Mouse (Mus musculus): ENCODE data around the gene H2-K1. TPM values are rescaled to one million over a fixed set of nuclear protein-coding genes. Genes with fewer than 3 reads are reported as not detected.

H2-K1 gene
- total and polyA plus RNA-seq, 2 experiments from 2014 or later = 21.2 to 21.9 TPM

GRCm38 (mm10) chr17:34031465-34032173 is 31.5 kb upstream of the H2-K1 start, which contains the start of the genes Slc39a7 and Rxrb:
Gene Slc39a7, minus strand, starts transcription at chr17:34031682.
Gene Rxrb, plus strand, starts transcription at chr17:34031812.
- Histone ChIP-seq H3K9me3 (ENCODE audit: low read length) (no peaks in the 10 kb centered on the region), H3K4me3 (ENCODE audit: low read depth, low read length) (peak within 1 kb of the TSS; percentile 91), H3K9ac (peak within 1 kb of the TSS; percentile 93), H3K4me1 (ENCODE audit: insufficient read depth) (peaks cover 23% of the 10 kb centered on the region), H3K36me3 (ENCODE audit: insufficient read depth) (peaks cover 37% of the 10 kb centered on the region), H3K4me2 (ENCODE audit: low read depth) (peak within 1 kb of the TSS; percentile 96), H3K27me3 (ENCODE audit: insufficient read depth, low read length) (no peaks in the 10 kb centered on the region), H3K27ac (ENCODE audit: low read depth, low read length) (peak within 1 kb of the TSS; percentile 98)
- no peak for TF ChIP-seq CTCF (IDR thresholded peaks at IDR 0.05; ENCODE audit: low read depth)
- DNase-seq (peak; percentile 100), ATAC-seq (peak; percentile 86)
- WGBS = under 1% methylated on average over 59 of the region's 88 CpGs

GRCm38 (mm10) chr17:34030861-34031326 is 30.7 kb upstream of the H2-K1 start:
- 6% methylated on average over 20 of the region's 20 CpGs for WGBS
- H3K4me3 ChIP-seq (ENCODE audit: low read depth, low read length) = peak overlapping the region; percentile 91
- ATAC-seq (no peak), DNase-seq (peak; percentile 7)
- peaks cover 23% of the 10 kb centered on the region for H3K4me1 ChIP-seq (ENCODE audit: insufficient read depth)
- H3K27ac ChIP-seq (ENCODE audit: low read depth, low read length) = peak overlapping the region; percentile 98
- no peaks in the 10 kb centered on the region for H3K27me3 ChIP-seq (ENCODE audit: insufficient read depth, low read length)
- peak overlapping the region; percentile 96 for H3K4me2 ChIP-seq (ENCODE audit: low read depth)
- H3K9ac ChIP-seq = peak overlapping the region; percentile 93
- no peaks in the 10 kb centered on the region for H3K9me3 ChIP-seq (ENCODE audit: low read length)
- TF ChIP-seq CTCF (IDR thresholded peaks at IDR 0.05; ENCODE audit: low read depth) = no peak
- H3K36me3 ChIP-seq (ENCODE audit: insufficient read depth) = peaks cover 30% of the 10 kb centered on the region

GRCm38 (mm10) chr17:34029890-34030595 is 29.9 kb upstream of the H2-K1 start:
- peaks cover 21% of the 10 kb centered on the region for H3K36me3 ChIP-seq (ENCODE audit: insufficient read depth)
- peaks cover 27% of the 10 kb centered on the region for H3K4me1 ChIP-seq (ENCODE audit: insufficient read depth)
- peak overlapping the region; percentile 93 for H3K9ac ChIP-seq
- DNase-seq (no peak), ATAC-seq (no peak)
- peak overlapping the region; percentile 96 for H3K4me2 ChIP-seq (ENCODE audit: low read depth)
- 74% methylated on average over 21 of the region's 21 CpGs for WGBS
- TF ChIP-seq CTCF (IDR thresholded peaks at IDR 0.05; ENCODE audit: low read depth) = no peak
- no peaks in the 10 kb centered on the region for H3K9me3 ChIP-seq (ENCODE audit: low read length)
- peak overlapping the region; percentile 91 for H3K4me3 ChIP-seq (ENCODE audit: low read depth, low read length)
- no peak overlapping the region for H3K27ac ChIP-seq (ENCODE audit: low read depth, low read length)
- no peaks in the 10 kb centered on the region for H3K27me3 ChIP-seq (ENCODE audit: insufficient read depth, low read length)

GRCm38 (mm10) chr17:34029150-34029889 is 29.2 kb upstream of the H2-K1 start:
- ATAC-seq = no peak
- Histone ChIP-seq H3K9me3 (ENCODE audit: low read length) (no peaks in the 10 kb centered on the region), H3K4me1 (ENCODE audit: insufficient read depth) (peaks cover 27% of the 10 kb centered on the region), H3K4me3 (ENCODE audit: low read depth, low read length) (no peak overlapping the region), H3K4me2 (ENCODE audit: low read depth) (no peak overlapping the region; the same call in 1 of the 2 replicates), H3K36me3 (ENCODE audit: insufficient read depth) (peaks cover 20% of the 10 kb centered on the region), H3K27ac (ENCODE audit: low read depth, low read length) (no peak overlapping the region), H3K9ac (no peak overlapping the region), H3K27me3 (ENCODE audit: insufficient read depth, low read length) (no peaks in the 10 kb centered on the region)
- TF ChIP-seq CTCF (IDR thresholded peaks at IDR 0.05; ENCODE audit: low read depth) = no peak
- DNase-seq = no peak
- WGBS = 88% methylated on average over 18 of the region's 18 CpGs

- Histone ChIP-seq H3K4me1 (ENCODE audit: insufficient read depth) (peaks cover 30% of the 10 kb centered on the region), H3K9me3 (ENCODE audit: low read length) (no peaks in the 10 kb centered on the region), H3K4me2 (ENCODE audit: low read depth) (no peak overlapping the region), H3K27ac (ENCODE audit: low read depth, low read length) (0 out of 2 replicates have a peak overlapping the region, but pooled peaks have one; percentile 40), H3K9ac (no peak overlapping the region), H3K27me3 (ENCODE audit: insufficient read depth, low read length) (no peaks in the 10 kb centered on the region), H3K4me3 (ENCODE audit: low read depth, low read length) (no peak overlapping the region), H3K36me3 (ENCODE audit: insufficient read depth) (peaks cover 20% of the 10 kb centered on the region)
- DNase-seq = no peak
- TF ChIP-seq CTCF (IDR thresholded peaks at IDR 0.05; ENCODE audit: low read depth) = no peak
- no peak for ATAC-seq
- WGBS = 42% methylated on average over 17 of the region's 17 CpGs
Observed at GRCm38 (mm10) chr17:34028501-34029149, 28.5 kb upstream of the H2-K1 start.

- ATAC-seq (peak; percentile 73), DNase-seq (peak; percentile 94)
- Histone ChIP-seq H3K27me3 (ENCODE audit: insufficient read depth, low read length) (no peaks in the 10 kb centered on the region), H3K4me2 (ENCODE audit: low read depth) (peak within 1 kb of the TSS; percentile 98), H3K27ac (ENCODE audit: low read depth, low read length) (peak within 1 kb of the TSS; percentile 69), H3K36me3 (ENCODE audit: insufficient read depth) (peaks cover 20% of the 10 kb centered on the region), H3K9ac (peak within 1 kb of the TSS; percentile 58), H3K9me3 (ENCODE audit: low read length) (no peaks in the 10 kb centered on the region), H3K4me3 (ENCODE audit: low read depth, low read length) (peak within 1 kb of the TSS; percentile 67), H3K4me1 (ENCODE audit: insufficient read depth) (peaks cover 29% of the 10 kb centered on the region)
- WGBS = 4% methylated on average over 49 of the region's 49 CpGs
- TF ChIP-seq CTCF (IDR thresholded peaks at IDR 0.05; ENCODE audit: low read depth) = peak; percentile 16; the same call in 1 of the 2 replicates
Observed at GRCm38 (mm10) chr17:34027656-34028223, 27.6 kb upstream of the H2-K1 start, which contains the start of gene H2-Ke6. Gene H2-Ke6, minus strand, starts transcription at chr17:34028060.

Measured in forebrain, postnatal 0 days (tissue).